Mouse (Mus musculus): ENCODE results near the gene Aph1a. TPM values are rescaled to one million over a fixed set of nuclear protein-coding genes. Genes with fewer than 3 reads are reported as not detected.
A peak's percentile ranks its signal among the peaks of the same experiment; 100 is the strongest.
"Not testable (repeated sequence)": the region's sequence is repeated elsewhere in the genome, so short reads cannot be mapped to it uniquely, and the experiment has no call there.

The Aph1a gene
- polyA plus RNA-seq, 1 experiment from 2014 or later = 33.8 TPM

GRCm38 (mm10) chr3:95891211-95892065 is 2.3 kb upstream of the Aph1a start, which contains the start of gene BC028528:
BC028528 (minus strand) TSS chr3:95892005.
- Histone ChIP-seq H3K27ac (replicated peaks) (no peak within 1 kb of the TSS), H3K4me2 (replicated peaks) (peak within 1 kb of the TSS; percentile 6; the same call in 1 of the 2 replicates), H3K4me1 (peaks cover 18% of the 10 kb centered on the region), H3K4me3 (no peak within 1 kb of the TSS), H3K9ac (replicated peaks) (peak within 1 kb of the TSS; percentile 8; the same call in 1 of the 2 replicates), H3K9me3 (no peaks in the 10 kb centered on the region), H3K36me3 (no peaks in the 10 kb centered on the region), H3K27me3 (peaks cover 18% of the 10 kb centered on the region)
- ATAC-seq (ENCODE audit: low FRiP score, low read depth) = no peak
- 28% methylated on average over 12 of the region's 12 CpGs for whole genome bisulfite sequencing

GRCm38 (mm10) chr3:95892066-95893052 is 1.4 kb upstream of the Aph1a start:
- WGBS = 35% methylated on average over 11 of the region's 11 CpGs
- Histone ChIP-seq H3K4me1 (peaks cover 18% of the 10 kb centered on the region), H3K36me3 (no peaks in the 10 kb centered on the region), H3K4me3 (no peak overlapping the region), H3K9me3 (no peaks in the 10 kb centered on the region), H3K9ac (replicated peaks) (0 out of 2 replicates have a peak overlapping the region, but pooled peaks have one; percentile 8), H3K4me2 (replicated peaks) (peak overlapping the region; percentile 6; the same call in 1 of the 2 replicates), H3K27me3 (peaks cover 18% of the 10 kb centered on the region), H3K27ac (replicated peaks) (no peak overlapping the region)
- no peak for ATAC-seq (ENCODE audit: low FRiP score, low read depth)

GRCm38 (mm10) chr3:95893126-95893525 is 643 bp upstream of the Aph1a start:
- ATAC-seq (ENCODE audit: low FRiP score, low read depth) = 0 out of 2 replicates have a peak, but pooled peaks have one; percentile 3
- 31% methylated on average over 7 of the region's 7 CpGs for WGBS

GRCm38 (mm10) chr3:95894317-95895160 is 770 bp downstream of the Aph1a start:
- Histone ChIP-seq H3K4me3 (peak overlapping the region; percentile 71), H3K4me2 (replicated peaks) (peak overlapping the region; percentile 87), H3K36me3 (peaks cover 3% of the 10 kb centered on the region; the same call in 1 of the 2 replicates), H3K9ac (replicated peaks) (peak overlapping the region; percentile 72), H3K27ac (replicated peaks) (peak overlapping the region; percentile 42), H3K27me3 (peaks cover 18% of the 10 kb centered on the region), H3K9me3 (no peaks in the 10 kb centered on the region), H3K4me1 (peaks cover 18% of the 10 kb centered on the region)
- WGBS = 22% methylated on average over 16 of the region's 16 CpGs
- ATAC-seq (ENCODE audit: low FRiP score, low read depth) = no peak; the same call in 1 of the 2 replicates

More at GRCm38 (mm10) chr3:95893126-95893525, 643 bp upstream of the Aph1a start:
- Histone ChIP-seq H3K9ac (replicated peaks) (no peak overlapping the region; the same call in 1 of the 2 replicates), H3K36me3 (peaks cover 3% of the 10 kb centered on the region; the same call in 1 of the 2 replicates), H3K27ac (replicated peaks) (peak overlapping the region; percentile 36; the same call in 1 of the 2 replicates), H3K9me3 (no peaks in the 10 kb centered on the region), H3K27me3 (peaks cover 18% of the 10 kb centered on the region), H3K4me1 (peaks cover 18% of the 10 kb centered on the region), H3K4me3 (peak overlapping the region; percentile 71), H3K4me2 (replicated peaks) (peak overlapping the region; percentile 49)

- H3K27ac ChIP-seq (replicated peaks); ATAC-seq (ENCODE audit: low FRiP score, low read depth); H3K9ac ChIP-seq (replicated peaks); H3K9me3 ChIP-seq; H3K4me3 ChIP-seq; H3K36me3 ChIP-seq: not testable (repeated sequence)
- Histone ChIP-seq H3K27me3 (peaks cover 18% of the 10 kb centered on the region), H3K4me1 (peaks cover 18% of the 10 kb centered on the region), H3K4me2 (replicated peaks) (0 out of 2 replicates have a peak overlapping the region, but pooled peaks have one; percentile 87)
- WGBS = 90% methylated on average over 7 of the region's 7 CpGs
Observed at GRCm38 (mm10) chr3:95895501-95895900, 1.7 kb downstream of the Aph1a start.

GRCm38 (mm10) chr3:95899800-95900524 is 6.2 kb downstream of the Aph1a start:
- H3K4me1 ChIP-seq = peaks cover 30% of the 10 kb centered on the region
- no peak for ATAC-seq (ENCODE audit: low FRiP score, low read depth)
- H3K27me3 ChIP-seq = peaks cover 15% of the 10 kb centered on the region
- H3K9ac ChIP-seq (replicated peaks) = no peak overlapping the region
- no peak overlapping the region for H3K4me2 ChIP-seq (replicated peaks)
- H3K4me3 ChIP-seq = no peak overlapping the region
- H3K27ac ChIP-seq (replicated peaks) = no peak overlapping the region
- no peaks in the 10 kb centered on the region for H3K9me3 ChIP-seq
- H3K36me3 ChIP-seq = peaks cover 3% of the 10 kb centered on the region; the same call in 1 of the 2 replicates
- WGBS = 81% methylated on average over 13 of the region's 13 CpGs

- no peak overlapping the region for H3K4me2 ChIP-seq (replicated peaks)
- peaks cover 3% of the 10 kb centered on the region; the same call in 1 of the 2 replicates for H3K36me3 ChIP-seq
- peaks cover 45% of the 10 kb centered on the region for H3K4me1 ChIP-seq
- no peak overlapping the region for H3K27ac ChIP-seq (replicated peaks)
- H3K9ac ChIP-seq (replicated peaks) = peak overlapping the region; percentile 20; the same call in 1 of the 2 replicates
- peaks cover 15% of the 10 kb centered on the region for H3K27me3 ChIP-seq
- ATAC-seq (ENCODE audit: low FRiP score, low read depth) = no peak
- no peak overlapping the region for H3K4me3 ChIP-seq
- H3K9me3 ChIP-seq = no peaks in the 10 kb centered on the region
- WGBS = 68% methylated on average over 9 of the region's 9 CpGs
Observed at GRCm38 (mm10) chr3:95901616-95902372, 8.0 kb downstream of the Aph1a start.

GRCm38 (mm10) chr3:95902373-95902625 is 8.5 kb downstream of the Aph1a start:
- Histone ChIP-seq H3K36me3 (peaks cover 3% of the 10 kb centered on the region; the same call in 1 of the 2 replicates), H3K27me3 (peaks cover 18% of the 10 kb centered on the region), H3K4me1 (peaks cover 45% of the 10 kb centered on the region), H3K4me2 (replicated peaks) (peak overlapping the region; percentile 70), H3K27ac (replicated peaks) (no peak overlapping the region), H3K9ac (replicated peaks) (no peak overlapping the region; the same call in 1 of the 2 replicates), H3K9me3 (no peaks in the 10 kb centered on the region), H3K4me3 (no peak overlapping the region)
- ATAC-seq (ENCODE audit: low FRiP score, low read depth) = no peak

GRCm38 (mm10) chr3:95902643-95903042 is 8.9 kb downstream of the Aph1a start:
- no peaks in the 10 kb centered on the region for H3K9me3 ChIP-seq
- peaks cover 45% of the 10 kb centered on the region for H3K4me1 ChIP-seq
- H3K36me3 ChIP-seq = peaks cover 3% of the 10 kb centered on the region; the same call in 1 of the 2 replicates
- H3K9ac ChIP-seq (replicated peaks) = no peak overlapping the region
- H3K4me2 ChIP-seq (replicated peaks) = peak overlapping the region; percentile 70
- no peak overlapping the region for H3K27ac ChIP-seq (replicated peaks)
- 36% methylated on average over 6 of the region's 6 CpGs for WGBS
- H3K4me3 ChIP-seq = no peak overlapping the region
- H3K27me3 ChIP-seq = peaks cover 22% of the 10 kb centered on the region
- no peak for ATAC-seq (ENCODE audit: low FRiP score, low read depth)
